Mouse (Mus musculus) forebrain, embryonic 14.5 days (tissue): Measurements from ENCODE around the gene Elmo1. TPM values are rescaled to one million over a fixed set of nuclear protein-coding genes. Genes with fewer than 3 reads are reported as not detected.

Source experiments
- ATAC-seq: fragments of 200-750 bp; cut with Nextera tagmentation; 2 replicates; pipeline ENCODE4 v1.8.0; 2017; ENCODE audit warnings: mild to moderate bottlenecking, moderate library complexity
- DNase-seq: peaks from one replicate; pipeline ENCODE4 v3.0.0-alpha.2; 2015; ENCODE audit warnings: low spot score
- H3K27ac ChIP-seq: fragments of 300-500 bp; sonication (generic); 2 replicates; pipeline ENCODE4 v1.5.1; 2014; ENCODE audit warnings: low read depth, mild to moderate bottlenecking, control low read depth, low read length, moderate library complexity
- H3K27me3 ChIP-seq: fragments of 300-500 bp; sonication (generic); replicated peaks from 2 replicates; pipeline ENCODE4 v1.6.1; 2014; ENCODE audit warnings: low read length, control low read depth, mixed read lengths; ENCODE audit not compliant: control insufficient read depth, insufficient read depth
- H3K36me3 ChIP-seq: fragments of 300-500 bp; sonication (generic); 2 replicates; pipeline ENCODE4 v1.6.1; 2014; ENCODE audit warnings: low read length, control low read depth; ENCODE audit not compliant: control insufficient read depth, insufficient read depth
- H3K4me1 ChIP-seq: fragments of 300-500 bp; sonication (generic); 2 replicates; pipeline ENCODE4 v1.6.1; 2014; ENCODE audit warnings: antibody characterized with exemption, low read length, control low read depth; ENCODE audit not compliant: control insufficient read depth, insufficient read depth
- H3K4me2 ChIP-seq: fragments of 300-500 bp; sonication (generic); 2 replicates; pipeline ENCODE4 v1.6.1; 2014; ENCODE audit warnings: mild to moderate bottlenecking, control low read depth, low read length
- H3K4me3 ChIP-seq: fragments of 300-500 bp; sonication (generic); 2 replicates; pipeline ENCODE4 v1.5.1; 2014; ENCODE audit warnings: low read depth, low read length, control low read depth
- H3K9ac ChIP-seq: fragments of 300-500 bp; sonication (generic); 2 replicates; pipeline ENCODE4 v1.6.1; 2014; ENCODE audit warnings: mild to moderate bottlenecking, low read length, control low read depth, moderate library complexity
- H3K9me3 ChIP-seq: fragments of 300-500 bp; sonication (generic); replicated peaks from 2 replicates; pipeline ENCODE4 v1.6.1; 2016; ENCODE audit warnings: low read length, control low read depth, mixed read lengths; ENCODE audit not compliant: control insufficient read depth
- WGBS: fragments of 180-500 bp; shearing (Covaris S2); extraction: QIAGEN DNeasy Blood & Tissue Kit; methylation state at CpG from one replicate; pipeline ENCODE4 v1.1.7; 2014; 5-methylcytosine and 5-hydroxymethylcytosine counted together
- polyA plus RNA-seq: library from polyadenylated mRNA; unstranded; fragments of >200 nt; fragmentation: Nextera tagmentation; extraction: Ambion mirVana; gene quantifications from 2 replicates; pipeline ENCODE4 v1.2.1, GENCODE M21; 2014

The Elmo1 gene
- polyA plus RNA-seq, 1 experiment from 2014 or later, result 22.6 TPM

DNA sequence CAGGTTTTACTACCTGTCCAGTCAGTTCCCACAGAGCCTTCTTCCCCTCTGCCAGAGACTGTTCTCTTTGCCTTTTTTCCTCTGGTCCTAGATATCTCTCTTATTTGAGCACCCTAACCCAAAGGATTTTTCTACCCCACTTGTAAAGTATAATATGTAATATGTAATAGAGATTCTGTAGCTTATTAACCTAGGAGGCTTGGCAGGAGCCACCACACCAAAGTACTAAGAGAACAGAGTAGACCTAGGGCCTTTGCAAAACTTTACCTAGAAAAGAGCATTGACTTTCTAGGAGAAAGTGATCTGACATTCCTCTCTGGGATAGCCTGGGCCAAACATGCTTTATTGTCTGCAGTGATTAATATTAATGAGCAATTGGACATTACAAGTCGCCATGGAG lies 433.3 kb downstream of the Elmo1 start:
- no peak overlapping the region for H3K4me2 ChIP-seq
- no peaks in the 10 kb centered on the region for H3K9me3 ChIP-seq
- no peaks in the 10 kb centered on the region for H3K36me3 ChIP-seq
- no peak overlapping the region for H3K4me3 ChIP-seq
- ATAC-seq (no peak), DNase-seq (no peak)
- H3K27me3 ChIP-seq, result no peaks in the 10 kb centered on the region
- no peak overlapping the region for H3K27ac ChIP-seq
- 79% methylated on average over 1 of the region's 1 CpGs for WGBS
- H3K9ac ChIP-seq, result no peak overlapping the region
- H3K4me1 ChIP-seq, result no peaks in the 10 kb centered on the region

- WGBS, result 77% methylated on average over 4 of the region's 4 CpGs
- Histone ChIP-seq H3K9me3 (no peaks in the 10 kb centered on the region), H3K4me2 (no peak overlapping the region), H3K27me3 (no peaks in the 10 kb centered on the region), H3K9ac (no peak overlapping the region), H3K36me3 (no peaks in the 10 kb centered on the region), H3K4me3 (no peak overlapping the region), H3K4me1 (no peaks in the 10 kb centered on the region), H3K27ac (no peak overlapping the region)
- DNase-seq (no peak), ATAC-seq (no peak)
Observed at GRCm38 (mm10) chr13:20525844-20526243, 435.4 kb downstream of the Elmo1 start.

GRCm38 (mm10) chr13:20537053-20537452 lies 446.7 kb downstream of the Elmo1 start:
- Histone ChIP-seq H3K36me3 (no peaks in the 10 kb centered on the region), H3K9me3 (no peaks in the 10 kb centered on the region), H3K27ac (no peak overlapping the region), H3K4me3 (no peak overlapping the region), H3K4me1 (no peaks in the 10 kb centered on the region), H3K9ac (no peak overlapping the region), H3K4me2 (no peak overlapping the region), H3K27me3 (no peaks in the 10 kb centered on the region)
- DNase-seq (no peak), ATAC-seq (no peak)
- 92% methylated on average over 1 of the region's 1 CpGs for WGBS

DNA sequence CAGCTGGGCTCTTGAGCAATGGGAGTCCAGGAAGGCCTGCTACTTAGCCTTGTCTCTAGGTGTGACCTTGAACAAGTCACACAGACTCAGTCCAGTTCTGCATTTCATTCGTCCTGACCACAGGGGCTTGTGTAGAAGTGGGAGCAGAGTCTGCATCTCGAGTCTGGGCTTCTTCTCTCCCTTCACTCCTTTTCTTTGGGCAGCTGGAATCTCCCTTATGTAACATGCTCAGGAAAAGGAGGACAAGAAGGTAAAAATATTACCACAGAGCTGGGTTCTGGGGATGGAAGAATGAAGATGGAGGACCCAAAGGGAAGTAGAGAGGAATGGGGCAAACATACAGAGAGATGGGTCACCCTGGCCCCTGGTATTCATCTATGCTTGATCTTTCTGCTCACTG lies 447.1 kb downstream of the Elmo1 start:
- H3K27me3 ChIP-seq, result no peaks in the 10 kb centered on the region
- 73% methylated on average over 2 of the region's 2 CpGs for WGBS
- H3K9ac ChIP-seq, result no peak overlapping the region
- no peak overlapping the region for H3K27ac ChIP-seq
- no peak for ATAC-seq
- no peak overlapping the region for H3K4me2 ChIP-seq
- DNase-seq, result no peak
- H3K4me1 ChIP-seq, result no peaks in the 10 kb centered on the region
- no peak overlapping the region for H3K4me3 ChIP-seq
- H3K36me3 ChIP-seq, result no peaks in the 10 kb centered on the region
- H3K9me3 ChIP-seq, result no peaks in the 10 kb centered on the region

- 76% methylated on average over 12 of the region's 12 CpGs for WGBS
- ATAC-seq, result peak; percentile 29; the same call in 1 of the 2 replicates
- H3K9ac ChIP-seq, result no peak overlapping the region
- no peaks in the 10 kb centered on the region for H3K27me3 ChIP-seq
- H3K36me3 ChIP-seq, result no peaks in the 10 kb centered on the region
- no peaks in the 10 kb centered on the region for H3K4me1 ChIP-seq
- H3K4me3 ChIP-seq, result no peak overlapping the region
- DNase-seq, result no peak
- no peak overlapping the region for H3K4me2 ChIP-seq
- no peak overlapping the region for H3K27ac ChIP-seq
- H3K9me3 ChIP-seq, result no peaks in the 10 kb centered on the region
Observed at GRCm38 (mm10) chr13:20538216-20539070, 448.0 kb downstream of the Elmo1 start.

DNA sequence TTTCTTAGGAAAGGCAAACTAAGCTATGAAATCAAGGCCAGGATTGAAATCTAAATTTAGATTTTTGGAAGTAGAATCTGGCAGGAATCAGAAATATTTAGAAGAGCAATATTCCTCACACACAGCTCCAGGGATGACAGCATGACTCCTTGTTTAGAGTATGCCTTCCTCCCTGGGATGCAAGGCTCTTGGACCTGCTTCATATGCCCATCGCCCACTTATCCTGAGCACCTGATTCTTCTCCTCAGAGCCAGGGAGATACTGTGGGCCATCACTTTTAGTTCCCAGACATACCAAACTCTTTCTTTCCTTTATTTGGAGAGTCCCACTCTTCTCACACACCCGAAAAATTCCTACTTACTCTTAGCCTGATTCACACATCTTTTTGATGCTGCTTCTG lies 449.2 kb downstream of the Elmo1 start:
- H3K4me1 ChIP-seq, result no peaks in the 10 kb centered on the region
- H3K9me3 ChIP-seq, result no peaks in the 10 kb centered on the region
- no peak overlapping the region for H3K4me2 ChIP-seq
- WGBS, result 91% methylated on average over 2 of the region's 2 CpGs
- ATAC-seq, result no peak
- H3K36me3 ChIP-seq, result no peaks in the 10 kb centered on the region
- no peak overlapping the region for H3K9ac ChIP-seq
- no peak overlapping the region for H3K27ac ChIP-seq
- no peaks in the 10 kb centered on the region for H3K27me3 ChIP-seq
- DNase-seq, result no peak
- H3K4me3 ChIP-seq, result no peak overlapping the region

DNA sequence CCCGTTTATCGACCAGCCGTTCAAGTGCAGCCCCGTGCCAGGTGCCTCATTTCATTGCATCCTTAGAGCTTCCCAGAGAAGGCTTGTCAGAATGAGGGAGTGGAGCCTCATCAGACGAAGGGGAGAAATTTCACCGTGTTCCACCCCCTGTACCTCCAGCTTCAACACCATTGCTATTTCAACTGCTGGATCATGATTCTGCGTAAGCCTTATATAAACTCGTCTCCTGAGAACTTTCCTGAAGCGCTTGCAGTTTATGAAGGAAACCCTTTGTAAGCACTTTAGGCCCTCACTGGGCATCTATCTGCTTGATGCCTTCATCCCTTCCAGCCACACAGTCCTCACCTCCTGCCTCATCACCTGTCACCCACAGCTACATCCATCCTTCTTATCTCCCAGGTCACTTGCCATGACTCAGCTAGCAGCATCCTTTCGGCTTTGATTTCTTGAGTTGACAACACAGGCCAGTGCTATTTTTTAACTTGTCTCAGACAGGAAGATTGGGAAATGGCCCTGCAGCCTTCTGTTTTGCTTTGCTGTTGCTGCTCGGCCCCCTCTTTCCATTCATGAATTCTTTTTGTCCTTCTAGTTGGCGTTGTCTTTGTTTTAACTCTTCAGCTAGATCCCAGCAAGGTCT lies 456.3 kb downstream of the Elmo1 start:
- no peak for ATAC-seq
- 86% methylated on average over 12 of the region's 12 CpGs for WGBS
- Histone ChIP-seq H3K4me2 (no peak overlapping the region), H3K27ac (no peak overlapping the region), H3K4me3 (no peak overlapping the region), H3K9ac (no peak overlapping the region), H3K4me1 (no peaks in the 10 kb centered on the region), H3K27me3 (no peaks in the 10 kb centered on the region), H3K9me3 (no peaks in the 10 kb centered on the region), H3K36me3 (no peaks in the 10 kb centered on the region)
- DNase-seq, result no peak

- Histone ChIP-seq H3K4me1 (no peaks in the 10 kb centered on the region), H3K4me3 (no peak overlapping the region), H3K27me3 (no peaks in the 10 kb centered on the region), H3K27ac (no peak overlapping the region), H3K4me2 (no peak overlapping the region), H3K9me3 (no peaks in the 10 kb centered on the region), H3K36me3 (no peaks in the 10 kb centered on the region), H3K9ac (no peak overlapping the region)
- WGBS, result 90% methylated on average over 4 of the region's 4 CpGs
- DNase-seq, result no peak
- no peak for ATAC-seq
Observed at GRCm38 (mm10) chr13:20549983-20550382, 459.6 kb downstream of the Elmo1 start.

DNA sequence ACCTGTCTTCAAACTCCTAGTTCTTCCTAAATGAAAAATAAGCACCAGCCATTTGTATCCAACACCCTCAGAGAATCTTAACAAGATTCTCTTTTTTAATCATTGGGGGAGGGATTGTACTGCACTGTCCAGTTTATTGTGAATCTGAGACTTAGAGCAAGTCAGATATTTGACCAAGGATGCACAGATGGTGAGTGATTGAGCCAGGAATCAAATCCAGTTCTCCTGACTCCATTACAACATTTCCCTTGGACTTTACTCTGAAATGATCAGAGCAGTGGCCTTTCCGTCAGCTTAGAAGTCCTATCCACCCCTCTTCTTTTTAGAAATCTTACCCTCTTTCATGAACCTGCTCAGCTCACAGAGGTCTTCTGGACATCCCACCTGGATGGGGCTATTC lies 461.2 kb downstream of the Elmo1 start:
- ATAC-seq, result no peak
- no peak overlapping the region for H3K4me2 ChIP-seq
- 90% methylated on average over 1 of the region's 1 CpGs for WGBS
- no peak overlapping the region for H3K9ac ChIP-seq
- H3K27ac ChIP-seq, result no peak overlapping the region
- DNase-seq, result no peak
- H3K27me3 ChIP-seq, result no peaks in the 10 kb centered on the region
- no peak overlapping the region for H3K4me3 ChIP-seq
- H3K36me3 ChIP-seq, result no peaks in the 10 kb centered on the region
- H3K4me1 ChIP-seq, result no peaks in the 10 kb centered on the region
- no peaks in the 10 kb centered on the region for H3K9me3 ChIP-seq
